Mouse (Mus musculus) thymus, adult 2 months (tissue): ENCODE measurements around the gene Ptpn11.

Source experiments
- CTCF ChIP-seq: fragments of 200-500 bp; IDR thresholded peaks from 2 replicates; pipeline ENCODE4 v1.5.1; 2012; ENCODE audit warnings: mild to moderate bottlenecking, control low read depth, low read length, moderate library complexity, borderline replicate concordance; ENCODE audit not compliant: control insufficient read depth, poor library complexity, insufficient read depth; ENCODE audit errors: extremely low read depth
- POLR2A ChIP-seq: fragments of 200-500 bp; IDR thresholded peaks from 2 replicates; pipeline ENCODE4 v1.6.1; 2012; ENCODE audit warnings: mild to moderate bottlenecking, low read length, control low read depth, moderate library complexity; ENCODE audit not compliant: control insufficient read depth, poor library complexity, insufficient read depth; ENCODE audit errors: extremely low read depth

- TF ChIP-seq CTCF: no peak
- no peak for TF ChIP-seq POLR2A
Observed at GRCm38 (mm10) chr5:121087733-121088132, 103.5 kb downstream of the Ptpn11 start.
